Mouse (Mus musculus) neutrophil, adult 5-6 weeks (primary cell): ENCODE results near the gene Rad9a. TPM values are rescaled to one million over a fixed set of nuclear protein-coding genes. Genes with fewer than 3 reads are reported as not detected.

Source experiments
- ATAC-seq: fragments of 151-379, 151-347 bp; 2 replicates; pipeline ENCODE4 v1.8.0; 2017; ENCODE audit warnings: mild to moderate bottlenecking, moderate TSS enrichment; ENCODE audit not compliant: insufficient number of reproducible peaks, poor library complexity, low FRiP score, severe bottlenecking; ENCODE audit errors: extremely low read depth
- total RNA-seq: library from RNA; stranded (forward); fragments of 200-1000 nt; gene quantifications from 2 replicates; pipeline ENCODE4 v1.2.3, GENCODE M21; 2017

Gene Rad9a
- total RNA-seq, 1 experiment from 2014 or later = 35.1 TPM

GRCm38 (mm10) chr19:4151898-4152297 is 49.6 kb downstream of the Rad9a start:
- ATAC-seq = no peak

- no peak for ATAC-seq
Observed at GRCm38 (mm10) chr19:4151488-4151860, 50.0 kb downstream of the Rad9a start.

GRCm38 (mm10) chr19:4150567-4151487 is 50.6 kb downstream of the Rad9a start:
- no peak for ATAC-seq

GRCm38 (mm10) chr19:4149764-4150461 is 51.5 kb downstream of the Rad9a start:
- no peak for ATAC-seq

- no peak for ATAC-seq
Observed at GRCm38 (mm10) chr19:4149283-4149682, 52.2 kb downstream of the Rad9a start.

- ATAC-seq = no peak
Observed at GRCm38 (mm10) chr19:4148819-4149218, 52.6 kb downstream of the Rad9a start.

- ATAC-seq = peak; percentile 84
Observed at GRCm38 (mm10) chr19:4148491-4148806, 53.0 kb downstream of the Rad9a start, which contains the start of gene Coro1b. Gene Coro1b, plus strand, starts transcription at chr19:4148619.

- no peak for ATAC-seq
Observed at GRCm38 (mm10) chr19:4147782-4148490, 53.5 kb downstream of the Rad9a start.

- ATAC-seq = no peak
Observed at GRCm38 (mm10) chr19:4147022-4147405, 54.4 kb downstream of the Rad9a start.

- no peak for ATAC-seq
Observed at GRCm38 (mm10) chr19:4146366-4147021, 55.0 kb downstream of the Rad9a start.

GRCm38 (mm10) chr19:4145936-4146335 is 55.5 kb downstream of the Rad9a start:
- no peak for ATAC-seq

Other genes starting within 250 kb of the Rad9a start
- gene Aldh3b3, start 243.0 kb downstream of the Rad9a start, total RNA-seq = not detected in 2 replicates
- gene Aldh3b2, start 229.3 kb downstream of the Rad9a start, total RNA-seq = 0.25 TPM in 1 of 2 replicates, not detected in the other
- not detected in 2 replicates for gene Acy3, start 215.1 kb downstream of the Rad9a start, total RNA-seq
- not detected in 2 replicates for gene Tbx10, start 208.9 kb downstream of the Rad9a start, total RNA-seq
- gene Nudt8, start 201.1 kb downstream of the Rad9a start, total RNA-seq = 7.0 and 15.5 TPM in 2 replicates
- gene Gm49405, start 201.0 kb downstream of the Rad9a start, total RNA-seq = 6.2 and 7.5 TPM in 2 replicates
- 4.0 and 7.2 TPM in 2 replicates for gene Doc2g, start 198.3 kb downstream of the Rad9a start, total RNA-seq
- gene Ndufv1, start 188.9 kb downstream of the Rad9a start, total RNA-seq = 63.9 and 64.6 TPM in 2 replicates
- gene Gstp1, start 163.7 kb downstream of the Rad9a start, total RNA-seq = 53.2 and 68.1 TPM in 2 replicates
- 1.4 TPM in 1 of 2 replicates, not detected in the other for gene Gstp2, start 155.6 kb downstream of the Rad9a start, total RNA-seq
- 22.6 and 23.6 TPM in 2 replicates for gene Gstp3, start 142.1 kb downstream of the Rad9a start, total RNA-seq
- gene Cabp2, start 120.1 kb downstream of the Rad9a start, total RNA-seq = not detected in 2 replicates
- gene Cdk2ap2, start 104.5 kb downstream of the Rad9a start, total RNA-seq = 202 and 205 TPM in 2 replicates
- gene Pitpnm1, start 101.7 kb downstream of the Rad9a start, total RNA-seq = 115 and 132 TPM in 2 replicates
- 53.9 and 61.6 TPM in 2 replicates for gene Aip, start 75.8 kb downstream of the Rad9a start, total RNA-seq
- 0.12 and 0.23 TPM in 2 replicates for gene Gpr152, start 61.9 kb downstream of the Rad9a start, total RNA-seq
- 0.25 and 0.93 TPM in 2 replicates for gene Cabp4, start 57.6 kb downstream of the Rad9a start, total RNA-seq
- gene Coro1b, start 53.0 kb downstream of the Rad9a start, total RNA-seq = 134 and 152 TPM in 2 replicates
- 227 and 252 TPM in 2 replicates for gene Ptprcap, start 48.1 kb downstream of the Rad9a start, total RNA-seq
- 34.0 and 45.2 TPM in 2 replicates for gene Rps6kb2, start 38.3 kb downstream of the Rad9a start, total RNA-seq
- 95.9 and 99.3 TPM in 2 replicates for gene Carns1, start 26.2 kb downstream of the Rad9a start, total RNA-seq
- gene Tbc1d10c, start 10.4 kb downstream of the Rad9a start, total RNA-seq = 231 and 269 TPM in 2 replicates
- gene Ppp1ca, start 9.6 kb downstream of the Rad9a start, total RNA-seq = 535 and 541 TPM in 2 replicates
- gene Clcf1, start 12.6 kb upstream of the Rad9a start, total RNA-seq = 52.0 and 61.9 TPM in 2 replicates
- gene AC109138.7, start 12.7 kb upstream of the Rad9a start, total RNA-seq = not detected in 2 replicates
- gene Pold4, start 30.2 kb upstream of the Rad9a start, total RNA-seq = 228 and 251 TPM in 2 replicates
- gene Ssh3, start 67.5 kb upstream of the Rad9a start, total RNA-seq = 48.0 and 59.8 TPM in 2 replicates
- 36.3 and 49.8 TPM in 2 replicates for gene Ankrd13d, start 81.5 kb upstream of the Rad9a start, total RNA-seq
- 692 and 849 TPM in 2 replicates for gene Grk2, start 104.6 kb upstream of the Rad9a start, total RNA-seq
- gene Kdm2a, start 196.6 kb upstream of the Rad9a start, total RNA-seq = 205 and 210 TPM in 2 replicates
- gene Rhod, start 237.8 kb upstream of the Rad9a start, total RNA-seq = not detected in 2 replicates